Mouse (Mus musculus): ENCODE data around the gene Fbxl19. TPM values are rescaled to one million over a fixed set of nuclear protein-coding genes. Genes with fewer than 3 reads are reported as not detected.
A peak's percentile ranks its signal among the peaks of the same experiment; 100 is the strongest.

Gene Fbxl19
- polyA plus RNA-seq, 1 experiment: not detected

GRCm38 (mm10) chr7:127814241-127814921, 70.0 kb downstream of the Fbxl19 start:
- H3K4me3 ChIP-seq (ENCODE audit: insufficient read depth, low read depth, low read length): no peak overlapping the region
- WGBS: 17% methylated on average over 19 of the region's 19 CpGs
- no peak for TF ChIP-seq POLR2A (IDR thresholded peaks at IDR 0.05; ENCODE audit: insufficient read depth, low read depth, low read length)
- no peak for TF ChIP-seq CTCF (IDR thresholded peaks at IDR 0.05; ENCODE audit: insufficient read depth, low read depth, low read length)
- peaks cover 54% of the 10 kb centered on the region for H3K4me1 ChIP-seq (ENCODE audit: control insufficient read depth, insufficient read depth, low read length)
- H3K27ac ChIP-seq (ENCODE audit: insufficient read depth, low read depth, low read length): peak overlapping the region; percentile 84

DNA sequence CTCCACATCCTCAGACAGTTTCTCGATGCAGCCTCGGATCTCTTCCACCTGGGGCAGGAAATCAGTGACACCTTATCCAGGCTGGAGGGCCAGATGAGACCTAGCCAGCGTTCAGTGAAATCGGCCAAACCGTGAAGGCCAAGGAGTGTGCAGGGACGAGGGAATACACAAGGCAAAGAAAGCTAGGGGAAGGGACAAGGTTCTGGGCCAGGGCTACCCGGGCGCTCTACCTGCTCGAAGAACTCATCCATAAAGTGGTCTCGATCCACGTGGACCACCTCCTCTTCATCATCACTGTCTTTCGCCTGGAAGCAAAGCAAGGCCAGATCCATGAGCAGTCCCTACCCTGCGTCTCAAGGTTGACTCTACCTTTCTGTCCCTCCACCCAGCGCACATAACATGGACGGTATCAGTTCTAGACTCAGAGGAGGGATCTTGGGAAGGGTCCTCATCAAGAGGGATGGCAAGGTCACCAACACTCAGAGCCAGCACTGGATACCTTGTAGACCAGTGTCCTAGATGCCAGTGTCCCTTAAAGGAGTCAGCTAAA, 70.8 kb downstream of the Fbxl19 start:
- WGBS: 82% methylated on average over 15 of the region's 15 CpGs
- no peak for TF ChIP-seq POLR2A (IDR thresholded peaks at IDR 0.05; ENCODE audit: insufficient read depth, low read depth, low read length)
- H3K27ac ChIP-seq (ENCODE audit: insufficient read depth, low read depth, low read length): peak overlapping the region; percentile 64
- H3K4me1 ChIP-seq (ENCODE audit: control insufficient read depth, insufficient read depth, low read length): peaks cover 55% of the 10 kb centered on the region
- H3K4me3 ChIP-seq (ENCODE audit: insufficient read depth, low read depth, low read length): no peak overlapping the region

- H3K4me3 ChIP-seq (ENCODE audit: insufficient read depth, low read depth, low read length): no peak overlapping the region
Measured at GRCm38 (mm10) chr7:127815954-127816821, 71.8 kb downstream of the Fbxl19 start.

DNA sequence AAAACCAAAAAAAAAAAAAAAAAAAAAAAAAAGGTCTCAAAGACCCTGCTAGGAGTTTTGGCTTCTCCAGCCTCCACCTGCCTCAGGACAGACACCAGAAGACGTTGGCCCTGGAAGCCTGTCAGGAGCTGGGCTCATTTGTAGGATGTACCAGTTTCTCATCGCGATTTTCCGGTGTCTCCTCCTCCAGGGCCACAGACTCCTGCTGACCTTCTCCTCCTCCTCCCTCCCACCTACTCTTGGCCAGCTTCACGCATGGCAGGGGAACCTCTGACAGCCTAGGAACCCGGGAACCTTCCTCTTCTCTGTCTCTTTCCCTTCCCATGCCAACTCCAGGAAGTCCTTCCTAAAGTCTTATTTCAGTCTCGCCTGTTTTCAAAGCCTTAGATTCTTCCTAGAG, 72.7 kb downstream of the Fbxl19 start:
- no peak overlapping the region for H3K4me3 ChIP-seq (ENCODE audit: insufficient read depth, low read depth, low read length)
- H3K4me1 ChIP-seq (ENCODE audit: control insufficient read depth, insufficient read depth, low read length): peaks cover 57% of the 10 kb centered on the region
- TF ChIP-seq CTCF (IDR thresholded peaks at IDR 0.05; ENCODE audit: insufficient read depth, low read depth, low read length): no peak
- TF ChIP-seq POLR2A (IDR thresholded peaks at IDR 0.05; ENCODE audit: insufficient read depth, low read depth, low read length): no peak
- WGBS: 39% methylated on average over 7 of the region's 7 CpGs
- H3K27ac ChIP-seq (ENCODE audit: insufficient read depth, low read depth, low read length): peak overlapping the region; percentile 78

More at GRCm38 (mm10) chr7:127815954-127816821, 71.8 kb downstream of the Fbxl19 start:
- peak overlapping the region; percentile 66 for H3K27ac ChIP-seq (ENCODE audit: insufficient read depth, low read depth, low read length)
- 21% methylated on average over 15 of the region's 15 CpGs for WGBS
- H3K4me1 ChIP-seq (ENCODE audit: control insufficient read depth, insufficient read depth, low read length): peaks cover 56% of the 10 kb centered on the region
- TF ChIP-seq POLR2A (IDR thresholded peaks at IDR 0.05; ENCODE audit: insufficient read depth, low read depth, low read length) (no peak), CTCF (IDR thresholded peaks at IDR 0.05; ENCODE audit: insufficient read depth, low read depth, low read length) (peak; percentile 17; the same call in 1 of the 2 replicates)

GRCm38 (mm10) chr7:127817776-127818175, 73.4 kb downstream of the Fbxl19 start:
- 63% methylated on average over 5 of the region's 5 CpGs for WGBS

More at GRCm38 (mm10) chr7:127817776-127818175, 73.4 kb downstream of the Fbxl19 start:
- peak overlapping the region; percentile 78 for H3K27ac ChIP-seq (ENCODE audit: insufficient read depth, low read depth, low read length)
- TF ChIP-seq CTCF (IDR thresholded peaks at IDR 0.05; ENCODE audit: insufficient read depth, low read depth, low read length) (no peak), POLR2A (IDR thresholded peaks at IDR 0.05; ENCODE audit: insufficient read depth, low read depth, low read length) (no peak)
- H3K4me1 ChIP-seq (ENCODE audit: control insufficient read depth, insufficient read depth, low read length): peaks cover 53% of the 10 kb centered on the region
- H3K4me3 ChIP-seq (ENCODE audit: insufficient read depth, low read depth, low read length): no peak overlapping the region

Other genes starting within 250 kb of the Fbxl19 start
- gene Srcap, start 232.6 kb upstream of the Fbxl19 start, polyA plus RNA-seq (2012; ENCODE audit: insufficient read depth, insufficient read length, low replicate concordance, missing spikeins): 110 and 137 TPM in 2 replicates
- not detected in 2 replicates for gene Gm42715, start 225.0 kb upstream of the Fbxl19 start, polyA plus RNA-seq (2012; ENCODE audit: insufficient read depth, insufficient read length, low replicate concordance, missing spikeins)
- gene Tmem265, start 183.2 kb upstream of the Fbxl19 start, polyA plus RNA-seq (2012; ENCODE audit: insufficient read depth, insufficient read length, low replicate concordance, missing spikeins): not detected in 2 replicates
- gene Phkg2, start 171.2 kb upstream of the Fbxl19 start, polyA plus RNA-seq (2012; ENCODE audit: insufficient read depth, insufficient read length, low replicate concordance, missing spikeins): not detected in 2 replicates
- not detected in 2 replicates for gene Ccdc189, start 155.9 kb upstream of the Fbxl19 start, polyA plus RNA-seq (2012; ENCODE audit: insufficient read depth, insufficient read length, low replicate concordance, missing spikeins)
- gene Rnf40, start 155.8 kb upstream of the Fbxl19 start, polyA plus RNA-seq (2012; ENCODE audit: insufficient read depth, insufficient read length, low replicate concordance, missing spikeins): 81.5 TPM in 1 of 2 replicates, not detected in the other
- gene Zfp629, start 128.7 kb upstream of the Fbxl19 start, polyA plus RNA-seq (2012; ENCODE audit: insufficient read depth, insufficient read length, low replicate concordance, missing spikeins): not detected in 2 replicates
- not detected in 2 replicates for gene Bcl7c, start 35.6 kb upstream of the Fbxl19 start, polyA plus RNA-seq (2012; ENCODE audit: insufficient read depth, insufficient read length, low replicate concordance, missing spikeins)
- gene Ctf1, start 31.8 kb upstream of the Fbxl19 start, polyA plus RNA-seq (2012; ENCODE audit: insufficient read depth, insufficient read length, low replicate concordance, missing spikeins): not detected in 2 replicates
- gene Ctf2, start 12.4 kb upstream of the Fbxl19 start, polyA plus RNA-seq (2012; ENCODE audit: insufficient read depth, insufficient read length, low replicate concordance, missing spikeins): not detected in 2 replicates
- gene Orai3, start 25.3 kb downstream of the Fbxl19 start, polyA plus RNA-seq (2012; ENCODE audit: insufficient read depth, insufficient read length, low replicate concordance, missing spikeins): not detected in 2 replicates
- 526 TPM in 1 of 2 replicates, not detected in the other for gene Setd1a, start 32.1 kb downstream of the Fbxl19 start, polyA plus RNA-seq (2012; ENCODE audit: insufficient read depth, insufficient read length, low replicate concordance, missing spikeins)
- gene Gm49388, start 41.1 kb downstream of the Fbxl19 start, polyA plus RNA-seq (2012; ENCODE audit: insufficient read depth, insufficient read length, low replicate concordance, missing spikeins): not detected in 2 replicates
- gene Hsd3b7, start 56.1 kb downstream of the Fbxl19 start, polyA plus RNA-seq (2012; ENCODE audit: insufficient read depth, insufficient read length, low replicate concordance, missing spikeins): not detected in 2 replicates
- gene Stx4a, start 79.8 kb downstream of the Fbxl19 start, polyA plus RNA-seq (2012; ENCODE audit: insufficient read depth, insufficient read length, low replicate concordance, missing spikeins): not detected in 2 replicates
- 303 TPM in 1 of 2 replicates, not detected in the other for gene Stx1b, start 80.0 kb downstream of the Fbxl19 start, polyA plus RNA-seq (2012; ENCODE audit: insufficient read depth, insufficient read length, low replicate concordance, missing spikeins)
- gene Zfp646, start 131.7 kb downstream of the Fbxl19 start, polyA plus RNA-seq (2012; ENCODE audit: insufficient read depth, insufficient read length, low replicate concordance, missing spikeins): not detected in 2 replicates
- not detected in 2 replicates for gene Zfp668, start 132.3 kb downstream of the Fbxl19 start, polyA plus RNA-seq (2012; ENCODE audit: insufficient read depth, insufficient read length, low replicate concordance, missing spikeins)
- not detected in 2 replicates for gene Prss53, start 146.4 kb downstream of the Fbxl19 start, polyA plus RNA-seq (2012; ENCODE audit: insufficient read depth, insufficient read length, low replicate concordance, missing spikeins)
- gene Gm21974, start 150.9 kb downstream of the Fbxl19 start, polyA plus RNA-seq (2012; ENCODE audit: insufficient read depth, insufficient read length, low replicate concordance, missing spikeins): not detected in 2 replicates
- not detected in 2 replicates for gene Vkorc1, start 151.1 kb downstream of the Fbxl19 start, polyA plus RNA-seq (2012; ENCODE audit: insufficient read depth, insufficient read length, low replicate concordance, missing spikeins)
- not detected in 2 replicates for gene Bckdk, start 159.5 kb downstream of the Fbxl19 start, polyA plus RNA-seq (2012; ENCODE audit: insufficient read depth, insufficient read length, low replicate concordance, missing spikeins)
- not detected in 2 replicates for gene Kat8, start 168.0 kb downstream of the Fbxl19 start, polyA plus RNA-seq (2012; ENCODE audit: insufficient read depth, insufficient read length, low replicate concordance, missing spikeins)
- not detected in 2 replicates for gene Prss8, start 185.6 kb downstream of the Fbxl19 start, polyA plus RNA-seq (2012; ENCODE audit: insufficient read depth, insufficient read length, low replicate concordance, missing spikeins)
- gene Prss36, start 202.2 kb downstream of the Fbxl19 start, polyA plus RNA-seq (2012; ENCODE audit: insufficient read depth, insufficient read length, low replicate concordance, missing spikeins): not detected in 2 replicates
- gene Fus, start 222.9 kb downstream of the Fbxl19 start, polyA plus RNA-seq (2012; ENCODE audit: insufficient read depth, insufficient read length, low replicate concordance, missing spikeins): 1,012 and 1,678 TPM in 2 replicates
- gene Pycard, start 249.3 kb downstream of the Fbxl19 start, polyA plus RNA-seq (2012; ENCODE audit: insufficient read depth, insufficient read length, low replicate concordance, missing spikeins): 340 TPM in 1 of 2 replicates, not detected in the other

All from olfactory bulb, adult 2 months (tissue).